Mouse (Mus musculus): Measurements from ENCODE around the gene Zfp810. TPM values are rescaled to one million over a fixed set of nuclear protein-coding genes. Genes with fewer than 3 reads are reported as not detected.

Zfp810 gene
- polyA plus RNA-seq, 1 experiment from 2014 or later = 31.1 TPM

Other genes with a start within 250 kb of the Zfp810 start
- gene Gm49318, start 236.4 kb downstream of the Zfp810 start, polyA plus RNA-seq (2014; fragmentation: Nextera tagmentation; extraction: Ambion mirVana) = not detected in 2 replicates
- 5.5 and 7.1 TPM in 2 replicates for gene Zfp653, start 236.3 kb downstream of the Zfp810 start, polyA plus RNA-seq (2014; fragmentation: Nextera tagmentation; extraction: Ambion mirVana)
- gene Ecsit, start 222.2 kb downstream of the Zfp810 start, polyA plus RNA-seq (2014; fragmentation: Nextera tagmentation; extraction: Ambion mirVana) = 25.2 and 26.6 TPM in 2 replicates
- 1.4 and 4.0 TPM in 2 replicates for gene Cnn1, start 208.4 kb downstream of the Zfp810 start, polyA plus RNA-seq (2014; fragmentation: Nextera tagmentation; extraction: Ambion mirVana)
- 210 and 215 TPM in 2 replicates for gene Elof1, start 190.5 kb downstream of the Zfp810 start, polyA plus RNA-seq (2014; fragmentation: Nextera tagmentation; extraction: Ambion mirVana)
- 14.3 and 15.7 TPM in 2 replicates for gene Acp5, start 171.9 kb downstream of the Zfp810 start, polyA plus RNA-seq (2014; fragmentation: Nextera tagmentation; extraction: Ambion mirVana)
- 52.7 and 58.2 TPM in 2 replicates for gene Pigyl, start 150.8 kb downstream of the Zfp810 start, polyA plus RNA-seq (2014; fragmentation: Nextera tagmentation; extraction: Ambion mirVana)
- gene Zfp872, start 119.6 kb downstream of the Zfp810 start, polyA plus RNA-seq (2014; fragmentation: Nextera tagmentation; extraction: Ambion mirVana) = 0.10 and 0.11 TPM in 2 replicates
- gene Zfp809, start 81.9 kb downstream of the Zfp810 start, polyA plus RNA-seq (2014; fragmentation: Nextera tagmentation; extraction: Ambion mirVana) = 9.6 and 11.4 TPM in 2 replicates
- 8.6 and 9.6 TPM in 2 replicates for gene Zfp599, start 47.8 kb downstream of the Zfp810 start, polyA plus RNA-seq (2014; fragmentation: Nextera tagmentation; extraction: Ambion mirVana)
- 53.9 and 63.4 TPM in 2 replicates for gene Anln, start 81.5 kb upstream of the Zfp810 start, polyA plus RNA-seq (2014; fragmentation: Nextera tagmentation; extraction: Ambion mirVana)
- gene 9530077C05Rik, start 103.9 kb upstream of the Zfp810 start, polyA plus RNA-seq (2014; fragmentation: Nextera tagmentation; extraction: Ambion mirVana) = 6.8 and 8.8 TPM in 2 replicates
- gene Gm17545, start 146.6 kb upstream of the Zfp810 start, polyA plus RNA-seq (2014; fragmentation: Nextera tagmentation; extraction: Ambion mirVana) = not detected in 2 replicates
- 50.7 and 56.1 TPM in 2 replicates for gene Rp9, start 162.1 kb upstream of the Zfp810 start, polyA plus RNA-seq (2014; fragmentation: Nextera tagmentation; extraction: Ambion mirVana)
- gene Bbs9, start 168.1 kb upstream of the Zfp810 start, polyA plus RNA-seq (2014; fragmentation: Nextera tagmentation; extraction: Ambion mirVana) = 15.0 and 21.1 TPM in 2 replicates

All from embryonic facial prominence, embryonic 11.5 days (tissue).